Comparison of ENCODE assay signal across 8 mouse cellular contexts in genomic region chr2:132701451-132701886, GRCm38 (mm10). TPM values are rescaled to one million over a fixed set of nuclear protein-coding genes. Genes with fewer than 3 reads are reported as not detected.
DNase-seq lines count a peak whose midpoint lies in the region; ATAC-seq and TF ChIP-seq lines count a peak whose summit lies in the region.

No protein-coding gene starts in this region.

- H3K27me3 ChIP-seq in intestine, embryonic 14.5 days (replicated peaks; ENCODE audit: control insufficient read depth, insufficient read depth, low read length), result no peaks in the 10 kb centered on the region
- H3K27me3 ChIP-seq in intestine, embryonic 16.5 days (replicated peaks; ENCODE audit: control insufficient read depth, insufficient read depth, low read length), result no peaks in the 10 kb centered on the region
- no peaks in the 10 kb centered on the region for H3K27me3 ChIP-seq in forebrain, embryonic 16.5 days (replicated peaks; ENCODE audit: control insufficient read depth, insufficient read depth, low read length)
- H3K27me3 ChIP-seq in hindbrain, embryonic 15.5 days, result no peaks in the 10 kb centered on the region

- no peak for ATAC-seq in intestine, embryonic 14.5 days (replicated peaks; ENCODE audit: low FRiP score, low TSS enrichment, low read depth)
- no peak for ATAC-seq in intestine, embryonic 16.5 days
- ATAC-seq in forebrain, embryonic 16.5 days, result peak; percentile 85
- peak; percentile 74 for ATAC-seq in hindbrain, embryonic 15.5 days (ENCODE audit: low FRiP score, low read depth)
- peak; percentile 87 for ATAC-seq in megakaryocyte, adult 5-6 weeks (ENCODE audit: poor library complexity, severe bottlenecking)

- H3K27ac ChIP-seq in intestine, embryonic 14.5 days (ENCODE audit: low read depth), result no peak overlapping the region
- no peak overlapping the region for H3K27ac ChIP-seq in intestine, embryonic 16.5 days (ENCODE audit: low read length)
- no peak overlapping the region for H3K27ac ChIP-seq in forebrain, embryonic 16.5 days (ENCODE audit: low read length)
- H3K27ac ChIP-seq in hindbrain, embryonic 15.5 days (replicated peaks), result no peak overlapping the region
- peak overlapping the region; percentile 33; the same call in 1 of the 2 replicates for H3K27ac ChIP-seq in left cerebral cortex, adult 2 months

- no peak overlapping the region for H3K4me3 ChIP-seq in intestine, embryonic 14.5 days (ENCODE audit: low read depth, low read length)
- no peak overlapping the region for H3K4me3 ChIP-seq in intestine, embryonic 16.5 days (ENCODE audit: low read length)
- H3K4me3 ChIP-seq in forebrain, embryonic 16.5 days (replicated peaks; ENCODE audit: low read length), result no peak overlapping the region
- no peak overlapping the region for H3K4me3 ChIP-seq in hindbrain, embryonic 15.5 days
- H3K4me3 ChIP-seq in left cerebral cortex, adult 2 months, result no peak overlapping the region

- 22% methylated on average over 7 of the region's 7 CpGs for WGBS in intestine, embryonic 14.5 days
- WGBS in intestine, embryonic 16.5 days, result 21% methylated on average over 7 of the region's 7 CpGs
- WGBS in forebrain, embryonic 16.5 days, result 15% methylated on average over 7 of the region's 7 CpGs
- 19% methylated on average over 7 of the region's 7 CpGs for WGBS in hindbrain, embryonic 15.5 days

- H3K36me3 ChIP-seq in intestine, embryonic 14.5 days (ENCODE audit: control insufficient read depth, insufficient read depth, low read length), result no peaks in the 10 kb centered on the region
- no peaks in the 10 kb centered on the region for H3K36me3 ChIP-seq in intestine, embryonic 16.5 days (ENCODE audit: control insufficient read depth, insufficient read depth, low read length)
- no peaks in the 10 kb centered on the region for H3K36me3 ChIP-seq in forebrain, embryonic 16.5 days (ENCODE audit: control insufficient read depth, insufficient read depth)
- H3K36me3 ChIP-seq in hindbrain, embryonic 15.5 days, result no peaks in the 10 kb centered on the region

- DNase-seq in intestine, embryonic 14.5 days (ENCODE audit: low spot score), result peak; percentile 85
- peak; percentile 76 to 80 for DNase-seq in cerebellum, adult 18-20 months
- peak; percentile 63 to 80 for DNase-seq in left cerebral cortex, adult 2 months (ENCODE audit: extremely low spot score in 1 of 2, low spot score in 2 of 2)
- DNase-seq in right cerebral cortex, postnatal 10 days (ENCODE audit: low spot score in 2 of 2), result peak; percentile 70 to 80

- H3K4me2 ChIP-seq in intestine, embryonic 14.5 days (ENCODE audit: low read length), result no peak overlapping the region
- no peak overlapping the region for H3K4me2 ChIP-seq in intestine, embryonic 16.5 days (ENCODE audit: low read depth, low read length)
- no peak overlapping the region for H3K4me2 ChIP-seq in forebrain, embryonic 16.5 days (ENCODE audit: low read length)
- no peak overlapping the region for H3K4me2 ChIP-seq in hindbrain, embryonic 15.5 days

- H3K9me3 ChIP-seq in intestine, embryonic 14.5 days (ENCODE audit: control insufficient read depth, low read length), result no peaks in the 10 kb centered on the region
- H3K9me3 ChIP-seq in intestine, embryonic 16.5 days (ENCODE audit: control insufficient read depth, low read length), result no peaks in the 10 kb centered on the region
- no peaks in the 10 kb centered on the region for H3K9me3 ChIP-seq in forebrain, embryonic 16.5 days (ENCODE audit: control insufficient read depth, low read length)
- H3K9me3 ChIP-seq in hindbrain, embryonic 15.5 days, result no peaks in the 10 kb centered on the region

- no peaks in the 10 kb centered on the region for H3K4me1 ChIP-seq in intestine, embryonic 14.5 days (replicated peaks; ENCODE audit: control insufficient read depth, insufficient read depth, low read length)
- peaks cover 2% of the 10 kb centered on the region; the same call in 1 of the 2 replicates for H3K4me1 ChIP-seq in intestine, embryonic 16.5 days (ENCODE audit: control insufficient read depth, insufficient read depth, low read length)
- peaks cover 3% of the 10 kb centered on the region; the same call in 1 of the 2 replicates for H3K4me1 ChIP-seq in forebrain, embryonic 16.5 days (replicated peaks; ENCODE audit: control insufficient read depth, insufficient read depth, low read length)
- H3K4me1 ChIP-seq in hindbrain, embryonic 15.5 days (replicated peaks), result no peaks in the 10 kb centered on the region

- no peak overlapping the region for H3K9ac ChIP-seq in intestine, embryonic 14.5 days (ENCODE audit: low read length)
- no peak overlapping the region for H3K9ac ChIP-seq in intestine, embryonic 16.5 days (ENCODE audit: low read depth, low read length)
- no peak overlapping the region for H3K9ac ChIP-seq in forebrain, embryonic 16.5 days (replicated peaks; ENCODE audit: low read depth, low read length)
- no peak overlapping the region for H3K9ac ChIP-seq in hindbrain, embryonic 15.5 days

- TF ChIP-seq CTCF in left cerebral cortex, adult 2 months (IDR thresholded peaks at IDR 0.05), result peak; percentile 82

- intact Hi-C loops in left cerebral cortex, adult 2 months (cut with DNase I), result loop anchor here (1.0 to 5.0 kb wide), 4 partner anchors 81 to 201 kb away; partner anchors contain the start of gene Chgb

RNA-seq across cellular contexts. Expression of gene Shld1, which starts 14.7 kb away (rescaled TPM):
- polyA plus RNA-seq in intestine, embryonic 14.5 days (2014; fragmentation: Nextera tagmentation; extraction: Ambion mirVana), result 13.6 and 22.3 TPM in 2 replicates
- 13.7 and 15.2 TPM in 2 replicates for polyA plus RNA-seq in intestine, embryonic 16.5 days (2015; fragmentation: Nextera tagmentation; extraction: Ambion mirVana)
- polyA plus RNA-seq in forebrain, embryonic 16.5 days (2015; fragmentation: Nextera tagmentation; extraction: Ambion mirVana), result 21.6 and 22.0 TPM in 2 replicates
- 18.8 and 22.6 TPM in 2 replicates for polyA plus RNA-seq in hindbrain, embryonic 15.5 days (2015; fragmentation: Nextera tagmentation; extraction: Ambion mirVana)
- 10 to 100 TPM in 1 of 2 experiments, 1 to 10 TPM in 1; 9.6 to 10.7 TPM for total RNA-seq in left cerebral cortex, adult 2 months (2021)
- 15.7 and 16.0 TPM in 2 replicates for total RNA-seq in megakaryocyte, adult 5-6 weeks (2015)
- 5.9 and 12.5 TPM in 2 replicates for total RNA-seq in megakaryocyte, adult 5-6 weeks (2017)

Comparison
In these comparisons a context has a peak if more than half of its experiments do, and no peak if none do; other contexts are left out.
1. ATAC-seq: peak in forebrain, embryonic 16.5 days (single experiment), hindbrain, embryonic 15.5 days (single experiment) and megakaryocyte, adult 5-6 weeks (single experiment); none in intestine, embryonic 14.5 days (single experiment) and intestine, embryonic 16.5 days (single experiment).
2. Peak in every context shown above with its lines, with median percentiles within 50 percentile points of each other: DNase-seq.